In the genomic region with DNA sequence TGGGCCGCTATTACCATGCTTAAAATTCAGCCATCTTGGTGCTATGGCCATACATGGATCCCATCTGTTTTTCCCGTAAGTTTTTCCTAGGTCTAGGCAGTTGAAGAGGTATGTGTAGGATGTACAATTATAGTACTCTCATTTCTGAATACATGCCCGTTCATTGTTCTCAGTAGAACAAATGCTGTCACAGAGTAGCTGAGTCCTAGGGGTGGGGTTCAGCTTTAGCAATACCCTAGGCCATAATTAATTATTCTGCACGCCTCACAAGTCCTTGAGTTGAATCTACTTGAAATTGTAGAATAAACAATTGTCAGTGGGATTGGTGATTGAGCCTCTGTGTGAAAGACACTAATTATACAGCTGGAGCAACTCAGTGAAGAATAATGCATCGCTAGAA, we compare ENCODE assay signal across 24 mouse cellular contexts. TPM values are rescaled to one million over a fixed set of nuclear protein-coding genes. Genes with fewer than 3 reads are reported as not detected.
A peak's percentile ranks its signal among the peaks of the same experiment; 100 is the strongest.
DNase-seq lines count a peak whose midpoint lies in the region; ATAC-seq and TF ChIP-seq lines count a peak whose summit lies in the region.
"Had no signal": no experiment of that assay in that cellular context is flagged by ENCODE, and none has a peak within 500 bp of the region (broad histone marks: within the 10 kb centered on the region; RNA-seq: fewer than 3 reads in every experiment).

No protein-coding gene starts in this region.

- H3K4me2 ChIP-seq in heart, postnatal 0 days (ENCODE audit: low read depth, low read length) = no peak overlapping the region
- H3K4me2 ChIP-seq: embryonic facial prominence, embryonic 12.5 days; forebrain, embryonic 15.5 days; heart, embryonic 13.5 days; hindbrain, embryonic 15.5 days had no signal

- peak; percentile 58; the same call in 1 of the 2 replicates for TF ChIP-seq EP300 in heart, postnatal 0 days (IDR thresholded peaks at IDR 0.05; ENCODE audit: low read depth)

- no peak overlapping the region for H3K9ac ChIP-seq in heart, postnatal 0 days (replicated peaks; ENCODE audit: low read depth, low read length)
- H3K9ac ChIP-seq: embryonic facial prominence, embryonic 12.5 days; forebrain, embryonic 15.5 days; heart, embryonic 13.5 days; hindbrain, embryonic 15.5 days had no signal

- H3K27me3 ChIP-seq in heart, postnatal 0 days (ENCODE audit: control insufficient read depth, insufficient read depth, low read length) = no peaks in the 10 kb centered on the region
- H3K27me3 ChIP-seq: embryonic facial prominence, embryonic 12.5 days; forebrain, embryonic 15.5 days; heart, embryonic 13.5 days; hindbrain, embryonic 15.5 days had no signal

- H3K27ac ChIP-seq in gastrocnemius, adult 2 months = peak overlapping the region; percentile 76
- H3K27ac ChIP-seq in heart, postnatal 0 days (ENCODE audit: low read depth) = peak overlapping the region; percentile 43
- H3K27ac ChIP-seq: embryonic facial prominence, embryonic 12.5 days; forebrain, embryonic 15.5 days; heart, embryonic 13.5 days; hindbrain, embryonic 15.5 days had no signal

- H3K36me3 ChIP-seq in heart, postnatal 0 days (replicated peaks; ENCODE audit: control insufficient read depth, insufficient read depth, low read length) = no peaks in the 10 kb centered on the region
- H3K36me3 ChIP-seq: embryonic facial prominence, embryonic 12.5 days; forebrain, embryonic 15.5 days; heart, embryonic 13.5 days; hindbrain, embryonic 15.5 days had no signal

- no peak overlapping the region for H3K4me3 ChIP-seq in gastrocnemius, adult 2 months
- H3K4me3 ChIP-seq in heart, postnatal 0 days (ENCODE audit: low read depth, low read length) = no peak overlapping the region
- H3K4me3 ChIP-seq: embryonic facial prominence, embryonic 12.5 days; forebrain, embryonic 15.5 days; heart, embryonic 13.5 days; hindbrain, embryonic 15.5 days had no signal

- peak; percentile 55 for ATAC-seq in heart, postnatal 0 days (ENCODE audit: insufficient read depth, low read depth)
- ATAC-seq: forebrain, embryonic 15.5 days; intestine, embryonic 16.5 days had no signal

- H3K4me1 ChIP-seq in heart, postnatal 0 days (ENCODE audit: control insufficient read depth, insufficient read depth) = no peaks in the 10 kb centered on the region
- H3K4me1 ChIP-seq: embryonic facial prominence, embryonic 12.5 days; forebrain, embryonic 15.5 days; heart, embryonic 13.5 days; hindbrain, embryonic 15.5 days had no signal

- H3K9me3 ChIP-seq in heart, postnatal 0 days (replicated peaks; ENCODE audit: control insufficient read depth, low read length) = no peaks in the 10 kb centered on the region
- H3K9me3 ChIP-seq: embryonic facial prominence, embryonic 12.5 days; forebrain, embryonic 15.5 days; heart, embryonic 13.5 days; hindbrain, embryonic 15.5 days had no signal

- DNase-seq in gastrocnemius, adult 2 months = no peak
- no peak for DNase-seq in gastrocnemius, postnatal 14 days
- no peak for DNase-seq in heart, postnatal 0 days (ENCODE audit: low spot score)
- no peak for DNase-seq in heart, postnatal 14 days
- DNase-seq in lung, postnatal 25 days (ENCODE audit: low spot score) = peak; percentile 3
- no peak for DNase-seq in lung, postnatal 10 days
- no peak for DNase-seq in right cerebral cortex, postnatal 14 days
- DNase-seq: adrenal gland, adult 2 months; adrenal gland, postnatal 25 days; cerebellum, adult 11-12 months; cerebellum, adult 9-10 months; cerebellum, postnatal 25 days; gastrocnemius, postnatal 36 days; heart, adult 11 months; heart, postnatal 10 days; kidney, adult 2 months had no signal

- intact Hi-C loops in gastrocnemius, adult 2 months (cut with DNase I) = no loop called here
- intact Hi-C loops in gastrocnemius, postnatal 14 days (cut with DNase I; ENCODE audit: low total_unique reads) = no loop called here
- intact Hi-C loops in heart, postnatal 14 days (cut with DNase I) = loop anchor here (5.0 kb wide), 1 partner anchor 229 kb away; a partner anchor contains a TSS

- no peak for TF ChIP-seq CTCF in gastrocnemius, adult 2 months (IDR thresholded peaks at IDR 0.05)
- no peak for TF ChIP-seq CTCF in heart, postnatal 0 days (IDR thresholded peaks at IDR 0.05; ENCODE audit: low read depth)

- 58% methylated on average over 5 of the region's 5 CpGs for WGBS in heart, postnatal 0 days

RNA-seq across cellular contexts. Expression of a gene that starts 6.2 kb away (rescaled TPM):
- not detected for total RNA-seq in gastrocnemius, adult 2 months (2021)
- total RNA-seq in gastrocnemius, postnatal 14 days (2021) = not detected
- not detected in 2 replicates for total RNA-seq in heart, postnatal 0 days (2014; rRNA removed; ENCODE audit: low replicate concordance)
- not detected in 2 replicates for polyA plus RNA-seq in heart, postnatal 0 days (2015; fragmentation: Nextera tagmentation; extraction: Ambion mirVana)
- total RNA-seq in heart, postnatal 14 days (2021) = not detected
- total RNA-seq: adrenal gland, postnatal 25 days; ES-E14; gastrocnemius, postnatal 36 days; heart, postnatal 10 days had no signal
- polyA plus RNA-seq: adrenal gland, adult 2 months; cortical plate, adult 2 months; embryonic facial prominence, embryonic 12.5 days; forebrain, embryonic 15.5 days; hindbrain, embryonic 11.5 days; kidney, adult 2 months had no signal

RNA-seq across cellular contexts. Expression of a gene that starts 41.5 kb away (rescaled TPM):
- total RNA-seq in gastrocnemius, adult 2 months (2021) = 1 to 10 TPM; 1.4 to 1.7 TPM
- total RNA-seq in gastrocnemius, postnatal 14 days (2021) = 1 to 10 TPM; 2.0 to 2.1 TPM
- total RNA-seq in heart, postnatal 0 days (2014; rRNA removed; ENCODE audit: low replicate concordance) = 3.4 and 12.7 TPM in 2 replicates
- polyA plus RNA-seq in heart, postnatal 0 days (2015; fragmentation: Nextera tagmentation; extraction: Ambion mirVana) = 7.4 and 7.6 TPM in 2 replicates
- total RNA-seq in heart, postnatal 14 days (2021) = 1 to 10 TPM; 3.5 to 4.3 TPM
